Mouse (Mus musculus): ENCODE measurements around the gene Rai14. TPM values are rescaled to one million over a fixed set of nuclear protein-coding genes. Genes with fewer than 3 reads are reported as not detected.

Gene Rai14
- polyA plus RNA-seq, 2 experiments: 2.9 to 3.7 TPM

- Histone ChIP-seq H3K9ac (replicated peaks) (no peak overlapping the region), H3K4me3 (ENCODE audit: insufficient read depth in 1 of 2, low read depth in 2 of 2, low read length in 2 of 2) (no peak overlapping the region), H3K27ac (no peak overlapping the region), H3K4me2 (ENCODE audit: low read depth) (no peak overlapping the region), H3K9me3 (ENCODE audit: control insufficient read depth, low read length) (no peaks in the 10 kb centered on the region), H3K27me3 (ENCODE audit: control insufficient read depth, insufficient read depth, low read length) (no peaks in the 10 kb centered on the region), H3K36me3 (replicated peaks; ENCODE audit: control insufficient read depth, insufficient read depth, low read depth) (no peaks in the 10 kb centered on the region), H3K4me1 (replicated peaks; ENCODE audit: control insufficient read depth in 2 of 2, insufficient read depth in 2 of 2, low read length in 1 of 2) (peaks cover 0 to 3% of the 10 kb centered on the region in 2 experiments; a peak in 1 of 4 replicates)
- no peak for TF ChIP-seq EP300 (IDR thresholded peaks at IDR 0.05; ENCODE audit: low read depth)
- ATAC-seq (ENCODE audit: insufficient read depth) (no peak), DNase-seq (ENCODE audit: low read depth in 3 of 3, low spot score in 3 of 3) (no peak)
- WGBS (ENCODE audit: insufficient replicate concordance): 54% methylated on average over 4 of the region's 4 CpGs
These were observed 71.2 kb downstream of the Rai14 start for GRCm38 (mm10) chr15:10643224-10643623.

- Histone ChIP-seq H3K27ac (no peak overlapping the region), H3K27me3 (ENCODE audit: control insufficient read depth, insufficient read depth, low read length) (no peaks in the 10 kb centered on the region), H3K4me3 (ENCODE audit: insufficient read depth in 1 of 2, low read depth in 2 of 2, low read length in 2 of 2) (no peak overlapping the region), H3K9me3 (ENCODE audit: control insufficient read depth, low read length) (no peaks in the 10 kb centered on the region), H3K36me3 (replicated peaks; ENCODE audit: control insufficient read depth, insufficient read depth, low read depth) (no peaks in the 10 kb centered on the region), H3K4me2 (ENCODE audit: low read depth) (no peak overlapping the region), H3K9ac (replicated peaks) (no peak overlapping the region), H3K4me1 (replicated peaks; ENCODE audit: control insufficient read depth in 2 of 2, insufficient read depth in 2 of 2, low read length in 1 of 2) (peaks cover 0 to 2% of the 10 kb centered on the region in 2 experiments; a peak in 1 of 4 replicates)
- WGBS (ENCODE audit: insufficient replicate concordance): 69% methylated on average over 5 of the region's 5 CpGs
- DNase-seq (ENCODE audit: low read depth in 3 of 3, low spot score in 3 of 3): no peak
- ATAC-seq (ENCODE audit: insufficient read depth): no peak
- TF ChIP-seq EP300 (IDR thresholded peaks at IDR 0.05; ENCODE audit: low read depth) (no peak), CTCF (IDR thresholded peaks at IDR 0.05; ENCODE audit: low read depth) (no peak)
These were observed 72.0 kb downstream of the Rai14 start for GRCm38 (mm10) chr15:10642419-10642818.

- Histone ChIP-seq H3K27me3 (ENCODE audit: control insufficient read depth, insufficient read depth, low read length) (no peaks in the 10 kb centered on the region), H3K9ac (replicated peaks) (no peak overlapping the region), H3K27ac (no peak overlapping the region), H3K4me2 (ENCODE audit: low read depth) (no peak overlapping the region), H3K36me3 (replicated peaks; ENCODE audit: control insufficient read depth, insufficient read depth, low read depth) (no peaks in the 10 kb centered on the region), H3K9me3 (ENCODE audit: control insufficient read depth, low read length) (no peaks in the 10 kb centered on the region), H3K4me1 (replicated peaks; ENCODE audit: control insufficient read depth in 2 of 2, insufficient read depth in 2 of 2, low read length in 1 of 2) (no peaks in the 10 kb centered on the region), H3K4me3 (ENCODE audit: insufficient read depth in 1 of 2, low read depth in 2 of 2, low read length in 2 of 2) (no peak overlapping the region)
- 70% methylated on average over 3 of the region's 3 CpGs for WGBS (ENCODE audit: insufficient replicate concordance)
- no peak for TF ChIP-seq CTCF (IDR thresholded peaks at IDR 0.05; ENCODE audit: low read depth)
- TF ChIP-seq EP300 (IDR thresholded peaks at IDR 0.05; ENCODE audit: low read depth): no peak
- no peak for DNase-seq (ENCODE audit: low read depth in 3 of 3, low spot score in 3 of 3)
- no peak for ATAC-seq (ENCODE audit: insufficient read depth)
These were observed 73.7 kb downstream of the Rai14 start for GRCm38 (mm10) chr15:10640721-10641120.

- WGBS (ENCODE audit: insufficient replicate concordance): 63% methylated on average over 6 of the region's 6 CpGs
- Histone ChIP-seq H3K4me2 (ENCODE audit: low read depth) (no peak overlapping the region), H3K27me3 (ENCODE audit: control insufficient read depth, insufficient read depth, low read length) (no peaks in the 10 kb centered on the region), H3K4me3 (ENCODE audit: insufficient read depth in 1 of 2, low read depth in 2 of 2, low read length in 2 of 2) (no peak overlapping the region), H3K27ac (no peak overlapping the region), H3K4me1 (replicated peaks; ENCODE audit: control insufficient read depth in 2 of 2, insufficient read depth in 2 of 2, low read length in 1 of 2) (peaks cover 0 to 4% of the 10 kb centered on the region in 2 experiments; a peak in 3 of 4 replicates), H3K9me3 (ENCODE audit: control insufficient read depth, low read length) (no peaks in the 10 kb centered on the region), H3K9ac (replicated peaks) (no peak overlapping the region), H3K36me3 (replicated peaks; ENCODE audit: control insufficient read depth, insufficient read depth, low read depth) (no peaks in the 10 kb centered on the region)
- TF ChIP-seq EP300 (IDR thresholded peaks at IDR 0.05; ENCODE audit: low read depth) (no peak), CTCF (IDR thresholded peaks at IDR 0.05; ENCODE audit: low read depth) (no peak)
- DNase-seq (ENCODE audit: low read depth in 3 of 3, low spot score in 3 of 3) (no peak), ATAC-seq (ENCODE audit: insufficient read depth) (no peak)
These were observed 77.1 kb downstream of the Rai14 start for GRCm38 (mm10) chr15:10637251-10637793.

GRCm38 (mm10) chr15:10636844-10637243 is 77.6 kb downstream of the Rai14 start:
- H3K27ac ChIP-seq: no peak overlapping the region
- no peaks in the 10 kb centered on the region for H3K27me3 ChIP-seq (ENCODE audit: control insufficient read depth, insufficient read depth, low read length)
- 56% methylated on average over 3 of the region's 3 CpGs for WGBS (ENCODE audit: insufficient replicate concordance)
- TF ChIP-seq CTCF (IDR thresholded peaks at IDR 0.05; ENCODE audit: low read depth) (no peak), EP300 (IDR thresholded peaks at IDR 0.05; ENCODE audit: low read depth) (no peak)
- ATAC-seq (ENCODE audit: insufficient read depth): no peak
- no peaks in the 10 kb centered on the region for H3K36me3 ChIP-seq (replicated peaks; ENCODE audit: control insufficient read depth, insufficient read depth, low read depth)
- no peak for DNase-seq (ENCODE audit: low read depth in 3 of 3, low spot score in 3 of 3)
- H3K4me1 ChIP-seq (replicated peaks; ENCODE audit: control insufficient read depth in 2 of 2, insufficient read depth in 2 of 2, low read length in 1 of 2): peaks cover 0 to 4% of the 10 kb centered on the region in 2 experiments; a peak in 3 of 4 replicates
- H3K4me3 ChIP-seq (ENCODE audit: insufficient read depth in 1 of 2, low read depth in 2 of 2, low read length in 2 of 2): no peak overlapping the region
- no peak overlapping the region for H3K4me2 ChIP-seq (ENCODE audit: low read depth)
- H3K9me3 ChIP-seq (ENCODE audit: control insufficient read depth, low read length): no peaks in the 10 kb centered on the region
- no peak overlapping the region for H3K9ac ChIP-seq (replicated peaks)
